Mouse (Mus musculus): ENCODE measurements at regions not wholly inside any gene's neighbourhood (a gene's known extent, or its start where the extent isn't known, plus 50 kb on each side); places are given as distances from the start of the nearest gene placed in this dataset.

DNA sequence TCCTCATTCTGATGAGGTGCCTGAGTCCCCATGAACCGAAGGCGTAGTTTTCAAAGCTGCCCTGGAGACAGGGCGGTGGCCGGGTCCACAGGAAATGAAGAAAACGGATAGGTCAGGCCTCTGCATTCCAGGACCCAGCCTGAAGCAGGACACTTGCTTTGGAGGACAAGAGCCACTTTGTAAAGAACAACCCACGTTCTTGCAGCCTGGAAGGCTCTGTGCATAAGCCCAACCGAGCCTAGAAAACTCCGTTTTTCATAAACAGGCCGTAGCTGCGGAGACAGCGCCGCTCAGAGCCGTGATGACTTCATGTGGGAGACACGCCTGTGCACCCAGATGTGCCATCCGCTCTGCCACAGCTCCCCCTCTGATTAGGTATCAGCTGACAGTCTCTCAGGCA lies 78.4 kb upstream of the Tgfbr2 start:
- peak overlapping the region; percentile 20; the same call in 1 of the 2 replicates for H3K9ac ChIP-seq (replicated peaks; ENCODE audit: low read length)
- no peaks in the 10 kb centered on the region for H3K36me3 ChIP-seq (ENCODE audit: insufficient read depth, low read length)
- WGBS: 43% methylated on average over 15 of the region's 15 CpGs
- no peak overlapping the region for H3K4me2 ChIP-seq (replicated peaks; ENCODE audit: low read depth, low read length)
- H3K4me3 ChIP-seq (ENCODE audit: low read length): no peak overlapping the region
- peak overlapping the region; percentile 27; the same call in 1 of the 2 replicates for H3K27ac ChIP-seq (ENCODE audit: low read length)
- peaks cover 9% of the 10 kb centered on the region for H3K4me1 ChIP-seq (ENCODE audit: insufficient read depth, low read length)
- no peaks in the 10 kb centered on the region for H3K9me3 ChIP-seq (ENCODE audit: low read length)
- no peaks in the 10 kb centered on the region for H3K27me3 ChIP-seq (ENCODE audit: insufficient read depth, low read length)
- ATAC-seq (ENCODE audit: low FRiP score, low TSS enrichment): no peak

DNA sequence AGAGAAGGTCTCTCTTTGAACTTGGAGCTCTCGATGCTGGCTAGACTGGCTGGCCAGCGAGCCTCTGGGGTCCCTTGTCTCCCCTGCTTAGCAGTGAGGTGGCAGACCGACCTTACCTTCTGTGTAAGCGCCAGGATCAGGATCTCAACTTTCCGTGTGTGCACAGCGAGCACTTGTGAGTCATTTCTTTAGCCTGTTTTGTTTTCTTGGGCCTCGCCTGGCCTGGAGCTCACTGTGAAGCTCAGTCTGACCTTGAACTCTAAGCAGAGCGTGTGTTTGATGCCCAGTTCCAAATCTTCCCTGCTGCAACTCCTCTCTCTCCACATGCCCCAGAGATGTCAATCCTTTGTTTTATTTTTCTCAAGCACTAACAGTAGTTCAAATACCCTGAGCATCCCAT lies 77.6 kb upstream of the Tgfbr2 start:
- Histone ChIP-seq H3K9me3 (ENCODE audit: low read length) (no peaks in the 10 kb centered on the region), H3K9ac (replicated peaks; ENCODE audit: low read length) (no peak overlapping the region), H3K4me1 (ENCODE audit: insufficient read depth, low read length) (peaks cover 9% of the 10 kb centered on the region), H3K27ac (ENCODE audit: low read length) (no peak overlapping the region), H3K27me3 (ENCODE audit: insufficient read depth, low read length) (no peaks in the 10 kb centered on the region), H3K4me2 (replicated peaks; ENCODE audit: low read depth, low read length) (no peak overlapping the region), H3K4me3 (ENCODE audit: low read length) (no peak overlapping the region), H3K36me3 (ENCODE audit: insufficient read depth, low read length) (no peaks in the 10 kb centered on the region)
- no peak for ATAC-seq (ENCODE audit: low FRiP score, low TSS enrichment)
- 67% methylated on average over 8 of the region's 8 CpGs for WGBS

DNA sequence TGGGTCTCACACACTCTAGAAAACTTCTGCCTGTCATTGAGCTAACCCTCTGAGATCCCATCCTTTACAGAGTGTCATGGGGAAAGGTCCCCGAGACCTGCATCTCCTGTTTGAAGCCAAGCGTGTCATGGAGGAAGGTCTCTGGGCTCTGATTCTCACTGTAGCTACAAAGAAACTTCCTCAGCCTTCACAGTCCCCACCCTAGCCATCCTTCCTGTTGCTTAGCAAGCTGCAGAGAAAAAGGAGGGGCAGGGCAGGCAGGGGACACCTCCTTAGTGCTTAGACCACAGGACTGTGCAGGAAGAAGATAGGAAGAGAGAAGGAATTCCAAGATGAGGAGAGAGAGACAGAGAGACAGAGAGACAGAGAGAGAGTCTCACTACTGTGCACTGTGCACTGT lies 74.6 kb upstream of the Tgfbr2 start:
- Histone ChIP-seq H3K4me1 (ENCODE audit: insufficient read depth, low read length) (peaks cover 9% of the 10 kb centered on the region), H3K9me3 (ENCODE audit: low read length) (no peaks in the 10 kb centered on the region)

DNA sequence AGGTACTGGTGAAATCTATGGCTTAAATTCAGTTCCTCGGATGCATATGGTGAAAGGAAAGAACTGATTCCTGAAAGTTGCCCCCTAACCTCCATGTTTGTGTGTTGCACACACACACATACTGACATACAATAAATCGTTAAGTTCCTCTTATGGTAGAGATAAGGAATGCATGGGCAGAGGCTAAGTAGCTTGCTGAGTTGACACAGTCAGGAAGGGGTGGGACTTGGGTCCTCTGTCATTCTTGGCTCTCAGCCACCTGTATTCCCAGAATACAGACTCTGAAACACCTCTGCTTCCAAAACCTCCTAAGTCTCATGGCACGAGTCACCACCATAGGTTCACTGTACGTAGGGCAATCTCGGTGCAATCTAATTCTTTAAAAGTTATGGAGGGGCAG lies 70.0 kb upstream of the Tgfbr2 start:
- H3K4me1 ChIP-seq (ENCODE audit: insufficient read depth, low read length): no peaks in the 10 kb centered on the region
- no peaks in the 10 kb centered on the region for H3K27me3 ChIP-seq (ENCODE audit: insufficient read depth, low read length)
- WGBS: 76% methylated on average over 5 of the region's 5 CpGs
- H3K4me2 ChIP-seq (replicated peaks; ENCODE audit: low read depth, low read length): no peak overlapping the region
- no peak overlapping the region for H3K4me3 ChIP-seq (ENCODE audit: low read length)
- H3K36me3 ChIP-seq (ENCODE audit: insufficient read depth, low read length): no peaks in the 10 kb centered on the region
- ATAC-seq (ENCODE audit: low FRiP score, low TSS enrichment): no peak
- no peak overlapping the region for H3K9ac ChIP-seq (replicated peaks; ENCODE audit: low read length)
- no peak overlapping the region for H3K27ac ChIP-seq (ENCODE audit: low read length)
- H3K9me3 ChIP-seq (ENCODE audit: low read length): no peaks in the 10 kb centered on the region

More for the DNA sequence above, 74.6 kb upstream of the Tgfbr2 start:
- Histone ChIP-seq H3K4me3 (ENCODE audit: low read length) (no peak overlapping the region), H3K27ac (ENCODE audit: low read length) (no peak overlapping the region), H3K4me2 (replicated peaks; ENCODE audit: low read depth, low read length) (no peak overlapping the region), H3K36me3 (ENCODE audit: insufficient read depth, low read length) (no peaks in the 10 kb centered on the region), H3K9ac (replicated peaks; ENCODE audit: low read length) (no peak overlapping the region), H3K27me3 (ENCODE audit: insufficient read depth, low read length) (no peaks in the 10 kb centered on the region)
- ATAC-seq (ENCODE audit: low FRiP score, low TSS enrichment): no peak
- WGBS: 69% methylated on average over 2 of the region's 2 CpGs

DNA sequence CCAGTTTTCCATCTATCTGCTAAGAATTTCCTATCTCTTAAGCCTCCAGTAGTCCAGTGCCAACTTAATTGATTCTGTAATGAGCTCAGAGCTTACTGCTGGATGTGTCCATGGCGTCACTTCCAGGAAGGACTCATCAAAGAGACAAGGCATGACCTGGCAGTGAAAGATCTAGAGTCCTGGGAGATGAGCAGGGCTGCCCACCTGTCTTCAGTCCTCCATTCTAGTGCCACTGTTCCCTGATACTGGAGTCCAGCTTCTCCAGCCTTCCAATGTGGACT lies 69.4 kb upstream of the Tgfbr2 start:
- H3K4me2 ChIP-seq (replicated peaks; ENCODE audit: low read depth, low read length): no peak overlapping the region
- H3K9ac ChIP-seq (replicated peaks; ENCODE audit: low read length): no peak overlapping the region
- H3K36me3 ChIP-seq (ENCODE audit: insufficient read depth, low read length): no peaks in the 10 kb centered on the region
- H3K27me3 ChIP-seq (ENCODE audit: insufficient read depth, low read length): no peaks in the 10 kb centered on the region
- no peak overlapping the region for H3K4me3 ChIP-seq (ENCODE audit: low read length)
- no peak overlapping the region for H3K27ac ChIP-seq (ENCODE audit: low read length)
- 86% methylated on average over 1 of the region's 1 CpGs for WGBS
- no peak for ATAC-seq (ENCODE audit: low FRiP score, low TSS enrichment)
- H3K9me3 ChIP-seq (ENCODE audit: low read length): no peaks in the 10 kb centered on the region
- H3K4me1 ChIP-seq (ENCODE audit: insufficient read depth, low read length): no peaks in the 10 kb centered on the region

DNA sequence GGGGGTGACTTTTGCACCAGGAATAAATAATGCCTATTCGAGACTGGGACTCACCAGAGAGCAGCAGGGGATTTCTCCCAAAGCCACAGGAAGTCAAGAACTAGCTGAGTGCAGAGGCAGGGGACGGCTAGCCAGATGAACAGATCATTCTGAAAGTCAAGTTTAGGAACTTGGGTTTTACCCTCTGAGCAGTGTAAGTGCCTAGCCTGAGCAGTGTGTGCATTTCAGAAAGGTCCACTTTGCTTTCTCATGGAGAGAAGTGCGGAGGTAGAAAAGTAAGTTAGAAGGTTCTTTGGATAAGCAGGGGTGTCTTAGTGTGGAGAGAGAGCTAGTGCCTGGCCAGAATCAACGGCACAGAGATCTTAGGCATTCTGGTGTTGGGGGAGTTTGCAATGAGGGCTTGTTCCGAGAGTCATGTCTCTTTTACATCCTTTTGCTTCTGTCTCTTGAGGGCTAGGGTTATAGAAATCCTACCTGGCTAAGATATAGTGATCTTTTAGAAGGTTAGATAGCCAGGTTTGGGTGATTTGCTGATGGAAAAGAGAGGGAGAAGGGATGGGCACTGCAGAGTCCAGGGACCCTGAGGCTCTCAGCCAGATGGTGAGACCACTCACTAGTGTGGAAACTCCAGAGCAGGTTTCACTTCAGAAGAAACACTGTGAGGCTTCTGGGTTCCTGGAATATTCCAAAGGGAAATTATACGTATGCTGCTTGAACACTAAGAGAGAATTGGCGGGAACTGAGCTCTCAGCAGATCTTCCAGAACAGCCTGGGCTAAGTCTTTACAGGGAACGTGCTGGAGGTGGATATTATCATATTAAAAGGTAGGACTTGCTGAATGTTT lies 68.8 kb upstream of the Tgfbr2 start:
- H3K4me3 ChIP-seq (ENCODE audit: low read length): no peak overlapping the region
- H3K27ac ChIP-seq (ENCODE audit: low read length): no peak overlapping the region

DNA sequence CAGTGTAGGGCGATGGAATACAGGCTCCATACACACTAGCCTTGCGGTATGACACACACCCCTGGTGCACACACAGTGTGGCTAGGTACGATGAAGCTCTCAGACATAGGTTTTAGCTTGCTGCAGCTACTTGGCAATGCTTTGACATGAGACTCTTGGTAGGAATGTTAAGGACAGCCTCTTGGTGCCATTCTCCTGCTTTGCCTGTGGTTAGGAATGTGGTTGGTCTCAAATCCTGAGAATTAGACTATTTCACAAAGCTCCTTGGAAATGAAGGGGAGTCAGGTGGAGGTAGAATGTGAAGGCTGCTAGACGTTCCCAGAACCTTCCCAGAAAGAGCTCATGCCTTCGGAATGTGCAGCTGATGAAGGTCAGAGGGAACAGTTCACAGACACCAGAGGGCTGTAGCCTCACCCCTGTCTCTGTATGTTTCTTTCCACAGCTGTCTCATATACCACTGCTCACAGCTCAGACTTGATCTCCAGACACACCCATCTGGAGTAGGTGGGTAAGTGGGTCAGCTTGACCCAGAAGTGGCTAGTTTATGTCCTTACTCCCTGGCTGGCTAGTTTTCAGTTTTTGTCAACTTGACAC lies 66.9 kb upstream of the Tgfbr2 start:
- no peaks in the 10 kb centered on the region for H3K9me3 ChIP-seq (ENCODE audit: low read length)
- H3K27ac ChIP-seq (ENCODE audit: low read length): no peak overlapping the region
- no peaks in the 10 kb centered on the region for H3K4me1 ChIP-seq (ENCODE audit: insufficient read depth, low read length)
- 75% methylated on average over 5 of the region's 5 CpGs for whole genome bisulfite sequencing
- H3K4me3 ChIP-seq (ENCODE audit: low read length): no peak overlapping the region
- no peak for ATAC-seq (ENCODE audit: low FRiP score, low TSS enrichment)
- H3K9ac ChIP-seq (replicated peaks; ENCODE audit: low read length): no peak overlapping the region
- no peaks in the 10 kb centered on the region for H3K27me3 ChIP-seq (ENCODE audit: insufficient read depth, low read length)
- H3K4me2 ChIP-seq (replicated peaks; ENCODE audit: low read depth, low read length): no peak overlapping the region
- no peaks in the 10 kb centered on the region for H3K36me3 ChIP-seq (ENCODE audit: insufficient read depth, low read length)

More for the DNA sequence above, 68.8 kb upstream of the Tgfbr2 start:
- Histone ChIP-seq H3K9me3 (ENCODE audit: low read length) (no peaks in the 10 kb centered on the region), H3K9ac (replicated peaks; ENCODE audit: low read length) (no peak overlapping the region), H3K36me3 (ENCODE audit: insufficient read depth, low read length) (no peaks in the 10 kb centered on the region), H3K4me1 (ENCODE audit: insufficient read depth, low read length) (no peaks in the 10 kb centered on the region), H3K4me2 (replicated peaks; ENCODE audit: low read depth, low read length) (no peak overlapping the region), H3K27me3 (ENCODE audit: insufficient read depth, low read length) (no peaks in the 10 kb centered on the region)
- no peak for ATAC-seq (ENCODE audit: low FRiP score, low TSS enrichment)
- 79% methylated on average over 8 of the region's 8 CpGs for WGBS

DNA sequence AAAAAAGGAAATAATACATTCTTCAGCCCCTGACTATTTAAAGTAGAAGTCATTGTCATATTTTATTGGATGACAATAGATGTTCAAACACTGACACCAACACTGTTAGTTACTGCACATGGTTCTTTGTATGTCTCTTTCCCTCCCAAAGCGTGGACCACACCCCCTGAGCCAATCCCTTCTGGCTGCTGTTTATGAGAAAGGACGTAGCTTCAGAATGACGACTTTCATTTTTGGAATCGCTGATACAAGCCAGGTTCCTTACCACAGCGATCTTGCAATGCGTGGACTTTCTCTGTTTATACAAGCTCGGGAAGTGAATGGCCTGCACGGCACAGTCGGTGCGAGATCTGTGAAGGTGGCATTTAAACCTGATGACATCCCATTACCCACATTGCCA lies 66.1 kb upstream of the Tgfbr2 start:
- ATAC-seq (ENCODE audit: low FRiP score, low TSS enrichment): no peak
- no peaks in the 10 kb centered on the region for H3K27me3 ChIP-seq (ENCODE audit: insufficient read depth, low read length)
- H3K27ac ChIP-seq (ENCODE audit: low read length): no peak overlapping the region
- H3K9ac ChIP-seq (replicated peaks; ENCODE audit: low read length): no peak overlapping the region
- H3K4me2 ChIP-seq (replicated peaks; ENCODE audit: low read depth, low read length): no peak overlapping the region
- H3K4me1 ChIP-seq (ENCODE audit: insufficient read depth, low read length): no peaks in the 10 kb centered on the region
- H3K36me3 ChIP-seq (ENCODE audit: insufficient read depth, low read length): no peaks in the 10 kb centered on the region
- H3K9me3 ChIP-seq (ENCODE audit: low read length): no peaks in the 10 kb centered on the region
- WGBS: 85% methylated on average over 10 of the region's 10 CpGs
- H3K4me3 ChIP-seq (ENCODE audit: low read length): no peak overlapping the region

DNA sequence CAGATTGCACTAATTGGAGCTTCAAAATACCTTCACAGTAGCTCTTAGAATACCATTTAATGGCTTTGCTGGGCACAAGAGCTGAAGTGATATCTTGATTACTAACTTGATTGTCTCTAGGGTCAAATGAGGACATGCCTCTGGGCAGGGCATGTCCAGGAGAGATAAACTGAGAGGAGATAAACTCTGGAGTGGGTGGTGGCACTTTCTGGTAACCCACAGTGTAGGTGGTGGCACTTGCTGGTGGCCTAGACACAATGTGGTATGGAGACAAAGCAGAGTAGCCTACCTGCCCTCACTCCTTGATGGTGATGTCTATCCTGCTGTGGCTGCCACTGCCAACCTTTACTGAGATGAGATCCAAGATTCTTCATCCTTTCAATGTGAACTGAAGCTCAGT lies 61.7 kb upstream of the Tgfbr2 start:
- Histone ChIP-seq H3K9ac (replicated peaks; ENCODE audit: low read length) (no peak overlapping the region), H3K4me2 (replicated peaks; ENCODE audit: low read depth, low read length) (no peak overlapping the region), H3K4me1 (ENCODE audit: insufficient read depth, low read length) (peaks cover 5% of the 10 kb centered on the region; the same call in 1 of the 2 replicates), H3K36me3 (ENCODE audit: insufficient read depth, low read length) (no peaks in the 10 kb centered on the region), H3K27ac (ENCODE audit: low read length) (no peak overlapping the region), H3K27me3 (ENCODE audit: insufficient read depth, low read length) (no peaks in the 10 kb centered on the region), H3K9me3 (ENCODE audit: low read length) (no peaks in the 10 kb centered on the region), H3K4me3 (ENCODE audit: low read length) (no peak overlapping the region)
- ATAC-seq (ENCODE audit: low FRiP score, low TSS enrichment): no peak

DNA sequence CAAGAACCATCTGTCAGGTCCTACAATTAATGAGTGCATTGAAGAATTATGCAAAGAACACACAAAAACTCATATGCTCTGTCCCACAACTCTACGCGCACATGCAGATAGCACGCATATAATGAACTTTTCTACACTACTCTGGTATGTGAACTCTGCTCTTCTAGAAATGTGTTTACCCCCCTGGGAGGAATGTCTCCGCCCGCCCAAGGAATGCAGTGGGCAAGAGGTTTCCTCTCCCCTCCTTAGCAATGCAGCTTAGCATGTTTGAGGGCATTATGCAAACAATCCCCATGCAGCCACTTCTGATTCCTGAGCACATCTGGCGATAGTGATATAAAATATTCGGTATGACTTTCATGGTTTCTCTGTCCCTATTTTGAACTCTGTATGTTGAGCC lies 59.0 kb upstream of the Tgfbr2 start:
- H3K36me3 ChIP-seq (ENCODE audit: insufficient read depth, low read length): no peaks in the 10 kb centered on the region
- H3K4me2 ChIP-seq (replicated peaks; ENCODE audit: low read depth, low read length): no peak overlapping the region
- no peaks in the 10 kb centered on the region for H3K9me3 ChIP-seq (ENCODE audit: low read length)
- WGBS: 77% methylated on average over 7 of the region's 7 CpGs
- peaks cover 5% of the 10 kb centered on the region; the same call in 1 of the 2 replicates for H3K4me1 ChIP-seq (ENCODE audit: insufficient read depth, low read length)
- no peaks in the 10 kb centered on the region for H3K27me3 ChIP-seq (ENCODE audit: insufficient read depth, low read length)
- H3K9ac ChIP-seq (replicated peaks; ENCODE audit: low read length): no peak overlapping the region
- no peak overlapping the region for H3K4me3 ChIP-seq (ENCODE audit: low read length)
- ATAC-seq (ENCODE audit: low FRiP score, low TSS enrichment): 0 out of 2 replicates have a peak, but pooled peaks have one; percentile 54
- no peak overlapping the region for H3K27ac ChIP-seq (ENCODE audit: low read length)

Data from kidney, embryonic 16.5 days (tissue).